Mouse (Mus musculus): Measurements from ENCODE around the gene Myzap.
"Not testable (repeated sequence)": the region's sequence is repeated elsewhere in the genome, so short reads cannot be mapped to it uniquely, and the experiment has no call there.

Myzap gene

DNA sequence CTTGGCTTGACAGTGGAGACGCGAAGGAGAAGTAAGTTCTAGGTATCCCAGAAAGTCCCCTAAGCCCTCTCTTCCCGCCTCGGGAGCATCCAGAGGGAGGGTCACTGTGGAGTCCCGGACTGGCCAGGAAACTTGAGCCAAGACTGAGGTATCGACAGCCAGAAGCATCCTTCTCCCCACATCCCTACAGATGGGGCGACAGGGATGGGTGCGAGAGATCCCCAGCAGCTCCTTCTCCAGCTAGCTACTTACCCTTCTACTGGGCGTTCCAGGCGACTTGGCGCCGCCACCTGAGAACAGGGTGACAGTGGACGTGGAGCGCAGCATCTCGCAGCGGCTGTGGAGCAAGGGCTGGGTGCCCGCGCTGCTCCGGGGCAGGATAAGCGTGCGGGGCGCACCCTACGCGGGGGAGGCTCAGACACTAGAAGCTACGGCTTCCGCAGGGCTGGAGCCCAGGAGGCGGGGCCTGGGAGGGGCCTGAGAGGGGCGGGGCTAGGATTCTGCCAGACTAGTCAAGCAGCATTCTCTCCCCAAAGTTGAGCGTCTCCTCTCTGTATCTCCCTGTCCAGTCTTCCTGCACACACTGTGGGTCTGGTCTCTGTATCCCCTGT is at the start of gene Myzap:
Gene Myzap (minus strand): TSS at position 423 of the 611 bp plus-strand sequence.
- in situ Hi-C loops (cut with MboI, MseI), result no loop called here

DNA sequence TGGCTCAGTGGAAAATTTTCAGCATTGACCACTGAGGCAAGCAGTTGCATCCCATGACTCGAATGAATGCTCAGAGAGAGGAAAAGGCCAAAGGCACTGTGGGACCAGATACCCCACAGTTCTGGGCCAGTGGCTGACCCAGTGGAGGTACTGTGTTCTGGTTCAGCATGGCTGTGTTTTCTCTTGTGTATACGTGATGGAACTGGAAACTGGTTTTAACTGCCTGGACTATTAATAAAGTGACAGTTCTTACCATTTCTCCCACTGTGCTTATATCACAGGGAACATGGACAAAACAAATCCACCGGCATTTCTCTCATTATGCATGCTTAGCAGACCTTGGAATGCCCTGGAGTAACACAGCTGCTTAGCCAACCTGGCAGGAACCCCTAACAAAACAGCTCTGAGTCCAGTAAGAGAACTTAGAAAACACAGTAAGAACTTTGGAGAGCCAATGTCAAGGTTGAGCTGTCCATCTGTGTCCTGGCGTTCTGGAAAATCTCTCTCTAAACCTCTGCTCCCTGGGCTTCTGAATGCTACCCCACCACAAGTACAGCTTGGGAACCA is 48.3 kb upstream of the Myzap start:
- in situ Hi-C loops (cut with MboI, MseI), result loop anchor here (10.0 kb wide), 1 partner anchor 134 kb away; the partner anchor contains the start of gene Cgnl1

DNA sequence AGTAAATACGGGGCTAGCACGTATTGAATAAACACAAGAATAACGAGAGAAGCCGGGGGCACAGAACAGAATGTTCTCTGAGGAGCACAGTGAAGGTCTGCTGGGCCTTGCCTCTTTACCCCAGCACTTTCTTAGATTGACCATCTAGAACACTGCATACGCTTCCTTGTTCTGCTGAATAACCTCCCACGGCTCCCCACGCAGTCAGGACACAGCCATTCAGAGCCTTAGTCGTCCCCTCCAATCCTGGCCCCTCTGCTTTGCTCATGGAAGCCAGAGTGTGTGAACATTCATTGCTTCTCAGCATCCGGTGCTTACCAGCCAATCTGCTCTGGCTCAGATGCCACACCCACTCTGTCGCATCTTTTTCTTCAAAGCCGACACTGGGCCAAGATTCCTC is 46.0 kb upstream of the Myzap start:
- in situ Hi-C loops (cut with MboI, MseI), result no loop called here

DNA sequence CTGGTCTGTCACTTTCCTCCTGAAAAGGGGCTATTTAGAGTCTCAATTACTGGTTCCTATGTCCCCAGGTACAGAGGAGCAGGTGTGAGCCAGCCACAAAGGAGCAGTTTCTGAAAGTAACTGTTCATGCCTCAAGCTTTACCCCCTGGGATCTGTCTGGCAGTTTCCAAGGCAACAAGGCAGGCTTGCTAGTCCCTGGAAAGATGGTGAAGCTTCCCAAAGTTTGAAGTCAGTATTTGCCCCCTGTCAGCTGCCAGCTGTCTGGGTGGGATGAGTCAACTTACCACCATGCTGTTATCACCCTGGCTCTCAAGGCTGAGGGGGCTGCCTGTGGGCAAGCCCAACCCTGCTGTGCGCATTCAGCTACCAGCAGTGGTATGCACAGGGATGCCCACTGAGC is 44.7 kb upstream of the Myzap start:
- in situ Hi-C loops (cut with MboI, MseI), result no loop called here

DNA sequence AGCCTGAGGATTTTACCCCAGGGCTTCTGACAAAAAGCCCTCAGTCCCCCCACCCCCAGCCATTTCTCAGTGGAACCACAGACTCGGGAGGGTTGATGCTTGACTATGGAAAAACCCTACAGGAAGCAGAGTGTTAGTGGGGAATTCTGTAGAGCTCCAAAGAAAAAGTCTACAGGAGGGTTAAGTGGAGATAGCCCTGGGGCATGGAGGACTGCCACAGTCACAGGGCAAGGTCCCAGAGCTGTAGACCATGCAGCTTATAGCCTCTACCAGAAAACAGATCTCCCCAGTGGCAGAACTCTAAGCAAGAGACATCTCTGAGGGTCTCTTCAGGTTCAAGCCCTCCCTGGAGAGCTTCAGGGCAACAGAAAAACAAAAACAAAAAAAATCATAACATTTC is 43.5 kb upstream of the Myzap start:
- in situ Hi-C loops (cut with MboI, MseI), result no loop called here

DNA sequence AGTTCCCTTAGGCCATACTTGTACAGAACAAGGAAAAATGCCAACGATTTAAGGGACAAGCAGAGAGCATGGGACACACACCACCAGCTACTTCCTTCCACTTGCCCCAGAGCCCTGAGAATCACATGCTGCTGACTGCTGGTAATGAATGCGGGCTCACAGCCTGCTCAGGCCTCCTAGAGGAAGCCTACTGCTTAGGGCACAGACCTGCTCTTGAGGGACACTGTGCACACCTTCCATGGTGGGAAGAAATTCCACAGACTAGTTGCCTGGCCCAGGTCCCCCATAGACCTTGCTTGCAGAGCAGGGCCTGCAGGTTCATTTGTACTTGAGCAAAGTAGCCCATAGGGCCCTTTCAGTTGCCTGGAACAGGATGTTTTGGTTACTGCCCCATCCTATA is 42.8 kb upstream of the Myzap start:
- in situ Hi-C loops (cut with MboI, MseI), result no loop called here

DNA sequence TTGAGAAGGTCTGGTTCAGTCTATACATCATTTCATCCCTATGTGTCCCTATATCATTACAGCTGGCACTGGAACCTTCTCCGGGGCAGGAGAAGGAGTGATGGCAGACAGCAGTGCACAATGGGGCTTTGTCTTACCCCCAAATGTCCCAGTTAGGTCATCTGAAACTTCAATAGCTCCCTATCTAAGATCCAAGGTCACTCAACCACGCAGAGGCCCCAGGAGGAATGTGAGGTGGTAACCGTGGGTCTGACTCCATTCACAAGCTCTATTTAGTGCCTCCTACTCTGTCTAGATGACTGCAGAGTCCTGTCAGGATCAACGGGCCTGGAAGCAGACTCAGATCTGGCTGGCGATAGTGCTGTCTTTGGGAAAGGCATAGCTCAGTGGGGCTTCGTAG is 36.8 kb upstream of the Myzap start:
- in situ Hi-C loops (cut with MboI, MseI), result loop anchor here (5.0 kb wide), 1 partner anchor 1088 kb away; no protein-coding TSS in a partner anchor

DNA sequence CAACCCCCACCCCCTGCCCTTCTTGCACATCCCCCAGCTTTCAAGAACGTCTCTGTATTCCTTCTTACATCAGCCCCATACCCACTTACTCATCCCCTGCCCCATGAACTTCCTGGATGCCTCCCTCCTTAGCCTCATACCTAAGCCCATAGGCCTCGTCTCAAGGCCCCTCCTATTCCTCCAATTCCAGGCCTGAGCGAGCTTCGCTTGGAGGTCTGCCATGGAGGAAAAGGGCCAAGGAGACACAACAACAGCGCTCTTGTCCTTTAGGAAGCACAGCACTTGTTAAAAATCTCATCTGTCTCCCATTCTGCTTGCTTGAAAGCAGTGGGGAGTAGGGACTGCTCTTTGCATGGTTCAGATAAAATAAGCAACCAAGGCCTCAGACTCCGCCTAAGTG is 36.1 kb upstream of the Myzap start:
- in situ Hi-C loops (cut with MboI, MseI), result loop anchor here (5.0 kb wide), 1 partner anchor 1089 kb away; no protein-coding TSS in a partner anchor

DNA sequence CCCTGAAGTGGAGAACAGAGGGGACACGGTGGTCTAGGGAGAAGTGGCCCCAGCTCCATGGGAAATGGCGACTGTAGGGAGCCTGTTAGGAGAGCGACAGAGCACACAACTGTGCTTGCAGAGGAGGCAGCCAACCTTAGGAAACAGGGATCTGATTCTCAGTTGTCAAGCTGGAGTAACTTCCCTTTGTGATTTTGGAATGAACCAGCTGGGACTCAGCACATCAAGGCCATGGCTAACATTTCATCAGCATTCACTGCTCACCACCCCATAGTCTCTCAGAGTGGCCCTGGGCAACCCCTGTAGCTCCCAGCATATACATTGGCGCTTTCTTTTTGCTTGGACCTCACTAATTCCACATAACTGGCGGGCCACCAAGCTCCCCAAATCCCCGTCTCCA is 33.8 kb upstream of the Myzap start:
- in situ Hi-C loops (cut with MboI, MseI), result loop anchor here (5.0 kb wide), 1 partner anchor 1091 kb away; no protein-coding TSS in a partner anchor

DNA sequence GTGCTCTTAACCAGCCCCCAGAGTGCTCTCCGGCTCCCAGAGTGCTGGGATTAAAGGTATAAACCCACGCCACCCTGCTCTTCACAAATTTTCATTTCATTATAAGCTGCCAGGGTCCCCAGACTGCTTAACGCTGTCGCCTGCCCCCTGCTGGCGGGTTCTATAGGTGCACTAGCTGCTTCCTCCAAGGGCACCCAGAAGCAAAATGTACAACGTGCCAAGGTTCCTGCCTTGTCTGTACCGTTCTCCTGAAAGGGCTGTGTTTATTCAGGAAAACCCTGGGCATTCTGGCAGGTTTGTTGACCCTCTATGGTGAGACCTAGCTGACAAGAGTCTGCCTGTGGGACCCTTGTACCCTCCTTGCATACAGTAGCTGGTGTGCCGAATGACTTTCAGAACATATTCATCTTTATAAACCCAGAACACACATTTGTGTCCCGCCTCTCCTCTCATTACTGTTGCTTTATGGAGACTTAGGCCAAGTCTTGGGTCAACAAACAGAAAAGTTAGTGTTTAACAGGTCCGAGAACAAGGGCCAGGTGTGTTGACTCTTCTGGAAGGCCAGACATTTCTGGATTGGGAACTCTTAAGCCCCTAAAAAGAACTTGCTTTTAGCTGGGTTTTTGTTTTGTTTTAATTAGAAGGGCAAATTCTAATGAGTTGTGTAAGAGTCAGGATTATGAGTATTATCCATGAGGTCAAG is 32.8 kb upstream of the Myzap start:
- in situ Hi-C loops (cut with MboI, MseI), result loop anchor here (5.0 kb wide), 1 partner anchor 1092 kb away; no protein-coding TSS in a partner anchor

DNA sequence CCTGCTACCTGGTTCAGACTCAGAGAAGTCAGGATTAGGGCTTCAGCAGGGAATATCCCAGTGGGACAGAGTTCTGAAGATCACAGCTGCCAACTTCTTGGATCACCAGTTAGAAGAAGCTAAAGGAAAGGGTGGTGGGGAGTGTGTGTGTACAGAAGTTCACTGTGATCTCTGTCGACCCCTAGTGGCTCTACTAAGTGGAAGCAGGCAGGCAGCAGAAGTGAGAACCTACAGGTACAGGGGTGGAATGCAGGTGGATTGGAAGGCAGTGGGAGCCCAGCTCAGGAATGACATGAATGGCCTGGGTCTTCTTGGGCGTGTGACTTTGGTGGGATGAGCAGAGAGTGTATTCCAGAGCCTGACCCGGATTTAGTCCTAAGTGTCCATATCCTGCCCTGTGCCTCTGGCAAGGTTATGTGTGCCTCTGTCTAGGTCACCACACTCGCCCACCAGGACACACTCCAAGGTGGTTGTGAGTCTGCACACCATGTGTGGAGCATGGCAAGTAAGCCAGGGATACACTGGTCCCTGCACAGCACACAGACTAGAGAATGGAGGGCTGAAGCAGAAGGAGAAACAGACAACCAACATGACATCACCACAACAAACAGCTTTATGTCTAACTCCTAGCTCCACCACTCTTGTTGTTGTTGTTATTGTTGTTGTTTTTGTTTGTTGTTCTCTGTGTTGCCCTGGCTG is 31.9 kb upstream of the Myzap start:
- in situ Hi-C loops (cut with MboI, MseI), result no loop called here

DNA sequence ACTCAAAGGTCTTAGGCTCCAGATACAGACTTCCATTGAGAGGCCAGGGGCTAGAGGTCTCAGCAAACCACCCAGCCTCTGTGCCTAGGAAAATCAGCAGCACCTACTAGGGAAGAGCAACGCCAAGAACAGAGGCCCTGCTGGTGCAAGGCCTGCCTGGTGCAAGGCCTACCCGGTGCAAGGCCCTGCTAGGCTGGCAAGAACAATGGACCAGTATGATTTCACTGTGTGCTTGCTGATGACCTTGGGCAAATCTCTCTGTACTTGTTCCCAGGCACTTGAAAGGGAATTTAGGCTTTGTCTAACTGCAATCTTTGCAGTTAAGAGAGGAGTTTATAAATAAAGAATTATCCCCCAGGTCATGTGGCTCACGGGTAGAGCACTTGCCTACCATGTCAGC is 30.4 kb upstream of the Myzap start:
- in situ Hi-C loops (cut with MboI, MseI), result no loop called here

DNA sequence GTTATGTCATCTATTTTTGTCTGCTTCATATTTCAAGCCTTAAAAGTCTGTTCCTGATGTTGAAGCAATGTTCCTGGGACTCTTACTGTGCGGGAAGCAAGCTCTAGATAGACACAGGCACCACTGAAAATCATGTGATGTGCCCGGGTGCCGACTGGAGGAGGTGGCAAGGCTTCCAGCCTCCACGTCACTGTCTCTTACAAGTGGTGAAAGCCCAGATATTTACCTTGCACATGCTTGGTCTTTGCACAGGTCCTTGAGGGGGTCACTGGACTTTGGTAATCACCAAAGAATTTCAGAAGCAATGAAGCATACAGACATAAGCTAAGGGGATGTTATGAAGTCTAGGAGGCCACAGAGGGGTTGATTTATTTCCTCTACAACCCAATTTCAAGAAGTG is 29.8 kb upstream of the Myzap start:
- in situ Hi-C loops (cut with MboI, MseI), result no loop called here

DNA sequence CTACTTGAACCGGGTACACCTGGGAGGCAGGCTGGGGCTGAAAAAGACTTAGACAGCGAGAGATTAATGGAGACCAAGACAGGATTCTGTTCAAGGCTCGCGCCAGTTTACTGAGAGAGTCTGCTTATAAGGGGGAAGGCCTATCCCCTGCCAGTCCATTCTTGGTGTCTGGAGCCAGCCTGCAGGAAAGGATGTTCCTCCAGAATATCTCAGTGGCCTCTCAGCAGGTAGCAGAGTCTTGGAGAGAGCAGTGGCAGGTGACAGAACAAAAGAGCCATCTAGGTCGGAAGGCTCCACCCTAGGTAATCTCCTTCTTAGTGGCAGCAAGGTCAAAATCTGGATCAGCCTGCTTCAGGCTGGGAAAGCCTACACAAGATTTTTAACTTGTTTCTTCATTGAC is 28.0 kb upstream of the Myzap start:
- in situ Hi-C loops (cut with MboI, MseI), result not testable (repeated sequence)

DNA sequence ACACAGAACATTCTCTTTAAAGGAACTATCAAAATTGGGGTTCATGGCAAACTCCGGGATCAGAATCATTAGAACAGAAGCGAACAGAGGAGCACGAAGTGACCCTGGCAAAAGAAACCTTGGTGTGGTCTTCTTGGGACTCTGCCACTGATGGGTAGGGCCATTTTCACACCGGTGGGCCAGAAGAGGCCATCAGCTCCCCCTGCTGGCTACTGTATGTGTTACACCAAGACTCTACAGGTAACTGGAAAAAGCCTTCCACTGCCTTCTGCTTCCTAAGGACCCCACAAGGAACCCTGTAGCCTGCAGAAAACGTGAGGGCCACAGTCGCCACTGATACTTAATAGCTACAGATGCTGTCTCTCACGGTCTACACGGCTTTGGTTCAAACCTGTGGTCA is 25.2 kb upstream of the Myzap start:
- in situ Hi-C loops (cut with MboI, MseI), result loop anchor here (5.0 kb wide), 1 partner anchor 80 kb away; no protein-coding TSS in a partner anchor

DNA sequence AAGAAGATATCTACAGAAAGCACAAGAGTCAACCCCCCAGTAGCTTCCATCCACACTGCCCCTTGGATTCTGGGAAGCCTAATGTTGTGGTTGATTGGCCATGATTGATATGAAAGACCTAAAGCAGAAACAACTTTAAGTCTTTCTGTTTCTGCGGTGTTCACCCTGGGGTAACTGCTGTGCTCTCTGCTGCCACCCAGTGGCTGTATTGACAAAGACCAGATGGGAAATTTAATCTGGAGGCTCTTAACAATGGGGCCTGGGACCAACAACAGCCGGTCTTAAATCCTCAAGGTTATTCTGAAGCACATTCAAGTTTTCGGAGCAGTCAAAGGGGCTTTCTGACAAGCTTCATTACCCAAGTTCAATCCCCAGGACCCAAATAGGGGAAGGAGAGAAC is 24.0 kb upstream of the Myzap start:
- in situ Hi-C loops (cut with MboI, MseI), result loop anchor here (5.0 kb wide), 1 partner anchor 79 kb away; no protein-coding TSS in a partner anchor

DNA sequence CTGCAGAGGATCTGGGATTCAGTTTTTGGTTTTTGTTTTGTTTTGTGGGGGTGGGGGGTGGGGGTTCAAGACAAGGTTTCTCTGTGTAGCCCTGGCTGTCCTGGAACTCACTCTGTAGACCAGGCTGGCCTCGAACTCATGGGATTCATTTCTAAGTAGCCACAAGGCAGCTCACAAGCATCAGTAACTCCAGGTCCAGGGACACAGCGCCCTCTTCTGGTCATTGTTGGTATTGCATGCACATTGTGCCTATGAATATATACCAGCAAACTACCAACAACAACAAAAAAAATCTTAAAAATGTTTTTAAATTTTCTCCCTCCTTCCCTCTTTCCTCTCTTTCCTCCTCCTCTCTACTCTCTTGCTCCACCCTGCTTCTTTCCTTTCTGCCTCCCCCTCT is 22.5 kb upstream of the Myzap start:
- in situ Hi-C loops (cut with MboI, MseI), result loop anchor here (5.0 kb wide), 1 partner anchor 77 kb away; no protein-coding TSS in a partner anchor

DNA sequence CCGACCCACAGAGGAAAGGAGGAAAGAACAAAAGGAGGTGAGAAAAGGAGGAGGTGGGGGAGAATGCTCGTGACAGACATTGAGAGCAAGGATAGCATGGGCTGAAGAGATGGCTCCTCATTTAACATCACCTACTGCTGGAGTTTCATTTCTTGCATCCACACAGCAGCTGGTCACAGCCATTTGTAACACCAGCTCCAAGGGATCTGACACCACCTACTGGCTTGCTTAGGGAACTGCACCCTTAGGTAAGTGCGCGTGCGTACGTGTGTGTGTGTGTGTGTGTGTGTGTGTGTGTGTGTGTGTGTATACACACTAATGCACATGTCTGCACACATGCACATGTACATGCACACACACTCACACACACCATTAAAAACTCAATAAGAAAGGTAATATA is 20.8 kb upstream of the Myzap start:
- in situ Hi-C loops (cut with MboI, MseI), result no loop called here

DNA sequence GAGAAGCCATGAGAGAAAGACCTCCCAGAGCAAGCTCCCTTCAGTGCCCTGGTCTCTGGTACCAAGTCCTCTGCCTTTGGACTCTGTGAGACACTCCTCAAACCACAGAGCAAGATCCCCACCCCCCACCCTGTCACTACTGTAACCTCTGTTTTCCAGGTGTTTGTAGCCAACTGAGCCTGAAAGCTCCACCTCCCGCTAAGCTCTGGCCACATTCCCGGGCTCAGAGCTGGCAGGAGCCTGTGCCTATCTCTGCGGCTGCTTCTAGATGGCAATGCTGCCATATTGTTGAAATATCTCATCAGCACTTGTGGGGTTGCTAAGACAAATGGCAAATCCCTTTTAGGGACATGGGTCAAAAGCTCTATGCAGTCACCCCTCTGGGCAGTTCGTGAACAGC is 19.7 kb upstream of the Myzap start:
- in situ Hi-C loops (cut with MboI, MseI), result no loop called here

DNA sequence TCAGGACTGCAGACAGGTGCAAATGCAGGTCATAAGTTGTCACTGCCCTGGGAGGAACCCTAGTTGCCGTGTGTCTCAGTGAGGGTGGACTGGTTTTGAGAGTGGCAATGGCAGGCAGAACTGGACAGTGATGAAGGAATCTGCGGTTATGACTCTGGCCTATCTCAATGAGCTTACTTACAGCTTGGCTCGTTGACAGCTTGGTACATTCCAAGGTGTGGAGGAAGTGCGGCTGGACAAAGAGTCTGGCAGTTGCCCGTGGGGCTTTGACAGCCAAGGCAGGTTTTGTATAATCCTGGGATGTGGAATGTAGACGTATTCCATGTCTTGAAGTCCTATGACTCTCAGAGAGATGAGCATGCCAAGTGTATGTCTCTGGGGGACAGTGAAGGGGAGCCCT is 16.9 kb upstream of the Myzap start:
- in situ Hi-C loops (cut with MboI, MseI), result no loop called here

DNA sequence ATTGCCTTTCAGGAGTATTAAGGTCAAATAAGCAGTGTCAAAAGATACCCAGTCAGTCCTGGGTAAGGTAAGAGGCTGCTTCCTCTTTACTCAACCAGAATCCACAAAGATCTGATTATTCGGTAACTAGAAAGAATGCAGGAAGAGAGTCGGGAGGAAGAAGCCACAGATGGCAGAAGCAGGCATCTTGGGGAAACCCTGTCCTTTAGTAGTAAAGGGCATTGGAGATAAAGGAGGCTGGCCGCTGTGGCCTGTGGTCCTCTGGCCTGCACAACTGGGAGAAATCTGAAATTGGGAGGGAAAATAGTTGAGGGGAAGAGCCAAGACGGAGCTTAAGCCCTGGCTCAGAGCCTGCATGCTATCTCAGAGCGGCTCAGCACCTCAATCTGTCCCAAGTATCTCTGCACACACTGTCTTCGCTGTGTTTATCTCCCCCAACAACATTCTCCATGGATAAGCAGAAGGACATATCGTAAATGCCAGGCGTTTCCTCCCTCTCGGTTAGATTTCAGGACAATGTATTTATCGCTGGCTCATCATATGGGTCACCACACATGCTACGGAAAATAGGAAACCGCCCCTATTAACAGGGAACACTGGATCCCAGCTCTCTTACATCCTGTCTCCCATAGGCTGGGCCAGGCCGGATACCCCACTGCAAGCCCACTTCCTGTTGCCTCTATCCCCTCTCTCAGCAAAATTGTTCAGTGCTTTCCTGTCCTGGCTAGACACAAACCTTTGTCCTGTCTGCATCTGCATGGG is 14.3 kb upstream of the Myzap start:
- in situ Hi-C loops (cut with MboI, MseI), result no loop called here
